Comparison of ENCODE assay signal across 23 mouse cellular contexts in genomic region chr3:8123141-8123540, GRCm38 (mm10).
DNase-seq lines count a peak whose midpoint lies in the region.
"Had no signal": no experiment of that assay in that cellular context is flagged by ENCODE, and none has a peak within 500 bp of the region (broad histone marks: within the 10 kb centered on the region; RNA-seq: fewer than 3 reads in every experiment).

No protein-coding gene starts in this region.

- H3K4me1 ChIP-seq in midbrain, embryonic 10.5 days = no peaks in the 10 kb centered on the region
- H3K4me1 ChIP-seq: embryonic facial prominence, embryonic 10.5 days; embryonic facial prominence, embryonic 12.5 days; forebrain, embryonic 13.5 days; forebrain, embryonic 15.5 days had no signal

- DNase-seq in 3T3-L1 (ENCODE audit: low read depth, low spot score) = peak; percentile 53
- peak; percentile 30 for DNase-seq in ES-CJ7 (ENCODE audit: low read depth, low spot score)
- DNase-seq in Muller cell, postnatal 12 days (ENCODE audit: inconsistent ontology term) = peak; percentile 4
- peak; percentile 74 for DNase-seq in R1 (ENCODE audit: low read depth, low spot score)
- no peak for DNase-seq in layer of hippocampus, adult 18-20 months (ENCODE audit: low spot score in 2 of 2)
- DNase-seq in layer of hippocampus, postnatal 10 days (ENCODE audit: low spot score in 2 of 2) = no peak
- no peak for DNase-seq in frontal cortex, postnatal 10 days (ENCODE audit: low spot score in 2 of 2)
- DNase-seq in midbrain, embryonic 10.5 days (ENCODE audit: low spot score) = no peak
- DNase-seq: adrenal gland, adult 2 months; adrenal gland, postnatal 10 days; adrenal gland, postnatal 25 days; cerebellum, adult 11 months; cerebellum, adult 18-20 months; cerebellum, adult 8-10 months; cerebellum, postnatal 10 days; cerebellum, postnatal 25 days; forebrain, postnatal 0 days had no signal

- H3K27me3 ChIP-seq in midbrain, embryonic 10.5 days (ENCODE audit: low read depth, poor library complexity, severe bottlenecking) = no peaks in the 10 kb centered on the region
- H3K27me3 ChIP-seq: embryonic facial prominence, embryonic 12.5 days; forebrain, embryonic 13.5 days; forebrain, embryonic 15.5 days; Patski had no signal

- H3K9me3 ChIP-seq in midbrain, embryonic 10.5 days (replicated peaks) = no peaks in the 10 kb centered on the region
- H3K9me3 ChIP-seq: embryonic facial prominence, embryonic 10.5 days; embryonic facial prominence, embryonic 12.5 days; forebrain, embryonic 13.5 days; forebrain, embryonic 15.5 days; G1E had no signal

- 61% methylated on average over 3 of the region's 3 CpGs for WGBS in midbrain, embryonic 10.5 days

- H3K36me3 ChIP-seq in midbrain, embryonic 10.5 days = no peaks in the 10 kb centered on the region
- H3K36me3 ChIP-seq: embryonic facial prominence, embryonic 10.5 days; embryonic facial prominence, embryonic 12.5 days; forebrain, embryonic 15.5 days; G1E had no signal

- no peak overlapping the region for H3K4me3 ChIP-seq in midbrain, embryonic 10.5 days
- H3K4me3 ChIP-seq: embryonic facial prominence, embryonic 10.5 days; embryonic facial prominence, embryonic 12.5 days; forebrain, embryonic 13.5 days; forebrain, embryonic 15.5 days had no signal

- H3K27ac ChIP-seq in midbrain, embryonic 10.5 days (replicated peaks) = no peak overlapping the region
- H3K27ac ChIP-seq: embryonic facial prominence, embryonic 10.5 days; embryonic facial prominence, embryonic 12.5 days; forebrain, embryonic 13.5 days; forebrain, embryonic 15.5 days had no signal

Comparison
In these comparisons a context has a peak if more than half of its experiments do, and no peak if none do; other contexts are left out.
1. DNase-seq: peak in 3T3-L1 (single experiment), ES-CJ7 (single experiment), Muller cell, postnatal 12 days (single experiment) and R1 (single experiment); none in layer of hippocampus, adult 18-20 months (0 of 2), layer of hippocampus, postnatal 10 days (0 of 2), frontal cortex, postnatal 10 days (0 of 2) and midbrain, embryonic 10.5 days (single experiment).